Mouse (Mus musculus): ENCODE results near the gene Phldb3. TPM values are rescaled to one million over a fixed set of nuclear protein-coding genes. Genes with fewer than 3 reads are reported as not detected.

The Phldb3 gene
- polyA plus RNA-seq, 1 experiment from 2014 or later, result not detected

DNA sequence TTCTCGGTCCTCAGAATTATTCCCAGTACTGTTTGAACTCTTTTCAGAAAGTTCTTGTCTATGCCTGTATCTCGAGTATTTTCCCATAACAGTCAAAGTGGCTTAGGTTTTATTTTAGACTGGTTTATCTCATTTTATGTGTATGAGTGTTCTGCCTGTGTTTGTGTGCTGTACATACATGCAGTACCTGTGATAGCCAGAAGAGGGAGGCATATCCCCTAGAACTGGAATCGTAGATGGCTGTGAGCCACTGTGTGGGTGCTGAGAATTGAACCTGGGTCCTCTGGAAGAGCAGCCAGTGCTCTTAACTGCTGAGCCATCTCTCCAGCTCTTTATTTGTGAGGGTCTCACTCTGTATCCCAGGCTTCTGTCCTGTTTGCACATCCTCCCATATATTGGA lies 10.6 kb downstream of the Phldb3 start:
- no peak for DNase-seq (ENCODE audit: low spot score)
- H3K36me3 ChIP-seq, result no peaks in the 10 kb centered on the region

GRCm38 (mm10) chr7:24622967-24623366 lies 12.4 kb downstream of the Phldb3 start:
- H3K4me1 ChIP-seq, result 0 out of 2 replicates have a peak, but pooled peaks cover 4% of the 10 kb centered on the region
- no peak for DNase-seq (ENCODE audit: low spot score)
- peaks cover 44% of the 10 kb centered on the region for H3K27me3 ChIP-seq (ENCODE audit: insufficient read depth, poor library complexity, severe bottlenecking)
- H3K27ac ChIP-seq, result no peak overlapping the region
- peaks cover 5% of the 10 kb centered on the region; the same call in 1 of the 2 replicates for H3K9me3 ChIP-seq
- 80% methylated on average over 6 of the region's 6 CpGs for WGBS
- H3K4me3 ChIP-seq, result no peak overlapping the region
- H3K36me3 ChIP-seq, result no peaks in the 10 kb centered on the region

More for the DNA sequence above, 10.6 kb downstream of the Phldb3 start:
- Histone ChIP-seq H3K27me3 (ENCODE audit: insufficient read depth, poor library complexity, severe bottlenecking) (peaks cover 39% of the 10 kb centered on the region), H3K4me3 (no peak overlapping the region), H3K27ac (no peak overlapping the region), H3K9me3 (peaks cover 5% of the 10 kb centered on the region; the same call in 1 of the 2 replicates), H3K4me1 (no peaks in the 10 kb centered on the region)
- 79% methylated on average over 3 of the region's 3 CpGs for WGBS

GRCm38 (mm10) chr7:24628685-24629610 lies 18.4 kb downstream of the Phldb3 start:
- peak; percentile 93 for DNase-seq (ENCODE audit: low spot score)
- peak overlapping the region; percentile 54 for H3K4me3 ChIP-seq
- peaks cover 29% of the 10 kb centered on the region for H3K27me3 ChIP-seq (ENCODE audit: insufficient read depth, poor library complexity, severe bottlenecking)
- H3K9me3 ChIP-seq, result no peaks in the 10 kb centered on the region
- peak overlapping the region; percentile 56 for H3K27ac ChIP-seq
- peaks cover 7% of the 10 kb centered on the region; the same call in 1 of the 2 replicates for H3K4me1 ChIP-seq
- WGBS, result 12% methylated on average over 33 of the region's 33 CpGs
- no peaks in the 10 kb centered on the region for H3K36me3 ChIP-seq

DNA sequence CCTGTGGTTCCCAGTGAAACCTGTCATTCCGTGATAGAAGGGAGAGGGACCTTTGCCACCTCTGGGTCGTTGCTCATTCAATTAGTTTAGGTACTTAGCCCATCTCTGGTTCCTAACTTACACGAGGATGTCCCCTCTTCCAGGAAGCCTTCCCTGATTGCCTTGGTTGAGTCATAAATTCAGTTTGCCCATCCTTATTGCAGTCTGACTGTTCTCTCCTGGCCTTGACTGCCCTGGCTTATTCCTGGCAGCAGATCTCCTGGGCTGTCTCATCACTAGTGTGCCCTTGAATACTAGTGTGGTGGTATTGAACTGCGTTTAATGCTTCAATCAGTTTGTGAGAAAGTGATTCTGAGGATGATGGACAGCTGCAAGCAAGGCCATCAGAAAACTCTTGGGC lies 19.1 kb downstream of the Phldb3 start:
- H3K4me3 ChIP-seq, result no peak overlapping the region
- H3K27ac ChIP-seq, result no peak overlapping the region
- peaks cover 29% of the 10 kb centered on the region for H3K27me3 ChIP-seq (ENCODE audit: insufficient read depth, poor library complexity, severe bottlenecking)
- WGBS, result 77% methylated on average over 4 of the region's 4 CpGs
- H3K9me3 ChIP-seq, result no peaks in the 10 kb centered on the region
- no peak for DNase-seq (ENCODE audit: low spot score)
- H3K4me1 ChIP-seq, result peaks cover 7% of the 10 kb centered on the region; the same call in 1 of the 2 replicates
- no peaks in the 10 kb centered on the region for H3K36me3 ChIP-seq

DNA sequence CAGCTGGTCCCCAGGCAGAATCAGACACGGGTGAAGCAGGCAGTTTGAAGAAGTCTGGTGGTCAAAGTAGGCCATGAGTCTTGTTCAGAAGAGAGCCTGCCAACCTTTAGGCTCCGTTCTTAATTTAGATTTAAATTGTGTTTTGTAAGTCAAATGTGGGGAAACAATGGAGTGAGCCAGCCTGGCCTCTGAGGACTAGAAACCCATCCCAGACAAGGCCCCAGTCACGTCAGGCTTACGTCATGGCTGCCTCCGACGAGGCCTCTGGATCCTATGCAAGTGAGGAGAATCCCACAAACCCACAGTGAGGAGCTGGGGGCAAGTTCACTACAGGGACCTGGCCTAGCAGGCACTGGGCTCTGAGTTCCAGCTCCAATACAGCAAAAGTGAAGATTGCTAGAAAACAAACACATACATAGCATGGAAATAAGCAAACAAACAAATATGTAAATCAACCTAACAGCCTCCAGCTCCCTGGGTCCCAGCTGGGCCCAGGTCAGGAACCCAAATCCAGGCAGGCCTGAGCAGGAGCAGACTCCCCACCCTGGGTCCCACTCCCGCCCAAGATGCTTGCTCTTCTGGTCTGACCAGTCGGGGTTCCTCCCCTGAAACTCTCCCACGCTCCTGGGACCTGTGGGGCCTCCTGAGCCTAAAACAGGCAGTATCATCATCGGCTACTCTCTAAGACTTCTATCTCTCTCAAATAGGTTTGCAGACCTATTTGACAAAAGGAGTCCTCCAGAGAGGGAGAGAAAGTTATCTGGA lies 19.7 kb downstream of the Phldb3 start:
- H3K36me3 ChIP-seq, result no peaks in the 10 kb centered on the region
- no peak overlapping the region for H3K4me3 ChIP-seq
- 71% methylated on average over 10 of the region's 10 CpGs for WGBS
- no peaks in the 10 kb centered on the region for H3K9me3 ChIP-seq
- DNase-seq (ENCODE audit: low spot score), result no peak
- H3K27ac ChIP-seq, result no peak overlapping the region
- peaks cover 7% of the 10 kb centered on the region; the same call in 1 of the 2 replicates for H3K4me1 ChIP-seq
- H3K27me3 ChIP-seq (ENCODE audit: insufficient read depth, poor library complexity, severe bottlenecking), result peaks cover 34% of the 10 kb centered on the region

DNA sequence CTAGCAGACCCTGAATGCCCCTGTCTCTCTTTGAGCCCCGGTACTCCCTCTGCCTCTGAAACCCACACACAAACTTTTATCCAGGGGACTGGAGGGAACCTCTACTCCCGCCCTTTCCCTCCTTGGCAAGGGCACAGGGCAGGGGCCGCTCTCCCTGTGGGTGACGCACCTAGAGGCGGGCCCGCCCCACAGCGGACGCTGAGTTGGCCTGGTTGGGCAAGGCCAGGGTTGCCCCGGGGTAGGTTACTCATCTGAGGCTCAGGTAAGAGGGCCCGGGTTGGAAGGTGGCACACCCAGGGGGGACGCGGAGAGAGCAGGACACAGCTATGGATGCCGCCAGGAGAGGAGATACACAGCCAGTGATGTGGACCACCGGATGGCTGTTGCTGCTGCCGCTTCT lies 25.7 kb downstream of the Phldb3 start, which contains the start of gene Lypd3:
Lypd3 (plus strand) TSS at position 287 of the 400 bp plus-strand sequence.
- H3K36me3 ChIP-seq, result no peaks in the 10 kb centered on the region
- H3K4me1 ChIP-seq, result peaks cover 14% of the 10 kb centered on the region
- WGBS, result 17% methylated on average over 15 of the region's 15 CpGs
- H3K4me3 ChIP-seq, result peak within 1 kb of the TSS; percentile 13
- peaks cover 71% of the 10 kb centered on the region for H3K27me3 ChIP-seq (ENCODE audit: insufficient read depth, poor library complexity, severe bottlenecking)
- no peaks in the 10 kb centered on the region for H3K9me3 ChIP-seq
- no peak within 1 kb of the TSS for H3K27ac ChIP-seq
- DNase-seq (ENCODE audit: low spot score), result no peak

DNA sequence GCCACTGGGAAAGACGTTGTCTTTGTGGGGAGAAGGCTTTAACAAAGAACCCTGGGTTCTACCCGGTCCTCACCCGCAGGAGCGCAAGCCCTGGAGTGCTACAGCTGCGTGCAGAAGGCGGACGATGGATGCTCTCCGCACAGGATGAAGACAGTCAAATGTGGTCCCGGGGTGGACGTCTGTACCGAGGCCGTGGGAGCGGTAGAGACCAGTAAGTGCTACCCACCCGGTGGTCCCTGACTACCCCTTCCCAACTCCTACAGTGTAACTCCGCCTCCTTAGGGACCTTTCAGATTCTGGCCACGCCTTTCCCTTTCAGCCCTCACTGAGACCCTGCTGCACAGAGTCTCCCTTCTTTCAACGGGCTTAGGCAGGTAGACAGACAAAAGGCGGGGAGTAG lies 26.5 kb downstream of the Phldb3 start:
- Histone ChIP-seq H3K27me3 (ENCODE audit: insufficient read depth, poor library complexity, severe bottlenecking) (peaks cover 77% of the 10 kb centered on the region), H3K4me1 (peaks cover 14% of the 10 kb centered on the region), H3K27ac (no peak overlapping the region), H3K9me3 (no peaks in the 10 kb centered on the region), H3K4me3 (peak overlapping the region; percentile 13), H3K36me3 (no peaks in the 10 kb centered on the region)
- no peak for DNase-seq (ENCODE audit: low spot score)
- WGBS, result 2% methylated on average over 18 of the region's 18 CpGs

- Histone ChIP-seq H3K27ac (no peak overlapping the region), H3K4me1 (peaks cover 14% of the 10 kb centered on the region), H3K27me3 (ENCODE audit: insufficient read depth, poor library complexity, severe bottlenecking) (peaks cover 77% of the 10 kb centered on the region), H3K4me3 (peak overlapping the region; percentile 55), H3K9me3 (no peaks in the 10 kb centered on the region), H3K36me3 (no peaks in the 10 kb centered on the region)
- 4% methylated on average over 35 of the region's 35 CpGs for WGBS
- no peak for DNase-seq (ENCODE audit: low spot score)
These were observed 27.7 kb downstream of the Phldb3 start for GRCm38 (mm10) chr7:24638026-24638856.

- Histone ChIP-seq H3K36me3 (no peaks in the 10 kb centered on the region), H3K4me3 (no peak overlapping the region), H3K9me3 (no peaks in the 10 kb centered on the region), H3K4me1 (peaks cover 14% of the 10 kb centered on the region), H3K27ac (no peak overlapping the region), H3K27me3 (ENCODE audit: insufficient read depth, poor library complexity, severe bottlenecking) (peaks cover 65% of the 10 kb centered on the region)
- no peak for DNase-seq (ENCODE audit: low spot score)
- WGBS, result 67% methylated on average over 13 of the region's 13 CpGs
These were observed 29.9 kb downstream of the Phldb3 start for GRCm38 (mm10) chr7:24640450-24640849.

DNA sequence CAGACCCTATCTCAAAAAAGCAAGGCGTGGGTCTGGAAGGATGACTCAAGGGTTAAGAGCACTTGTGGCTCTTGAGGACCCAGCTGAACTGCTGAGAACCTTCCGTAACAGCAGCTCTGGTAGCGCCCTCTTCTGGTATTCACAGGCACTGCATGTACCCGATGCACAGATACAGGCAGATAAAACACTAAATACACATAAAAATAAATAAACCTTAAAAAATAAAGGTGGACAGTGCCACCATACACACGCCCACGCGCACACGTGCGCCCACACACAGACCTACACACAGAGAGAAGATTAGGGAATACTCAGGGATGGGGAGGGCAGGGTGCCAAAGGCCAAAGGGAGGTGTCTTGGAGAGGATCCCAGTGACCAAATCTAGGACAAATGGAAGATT lies 31.9 kb downstream of the Phldb3 start:
- WGBS, result 9% methylated on average over 9 of the region's 9 CpGs
- Histone ChIP-seq H3K4me1 (peaks cover 6% of the 10 kb centered on the region), H3K27ac (no peak overlapping the region), H3K4me3 (no peak overlapping the region), H3K36me3 (no peaks in the 10 kb centered on the region), H3K9me3 (no peaks in the 10 kb centered on the region), H3K27me3 (ENCODE audit: insufficient read depth, poor library complexity, severe bottlenecking) (peaks cover 51% of the 10 kb centered on the region)
- DNase-seq (ENCODE audit: low spot score), result no peak

- H3K4me1 ChIP-seq, result no peaks in the 10 kb centered on the region
- peaks cover 31% of the 10 kb centered on the region for H3K27me3 ChIP-seq (ENCODE audit: insufficient read depth, poor library complexity, severe bottlenecking)
- DNase-seq (ENCODE audit: low spot score), result no peak
- H3K36me3 ChIP-seq, result no peaks in the 10 kb centered on the region
- 80% methylated on average over 6 of the region's 6 CpGs for WGBS
- no peak overlapping the region for H3K4me3 ChIP-seq
- no peak overlapping the region for H3K27ac ChIP-seq
- H3K9me3 ChIP-seq, result no peaks in the 10 kb centered on the region
These were observed 33.9 kb downstream of the Phldb3 start for GRCm38 (mm10) chr7:24644492-24644891.

DNA sequence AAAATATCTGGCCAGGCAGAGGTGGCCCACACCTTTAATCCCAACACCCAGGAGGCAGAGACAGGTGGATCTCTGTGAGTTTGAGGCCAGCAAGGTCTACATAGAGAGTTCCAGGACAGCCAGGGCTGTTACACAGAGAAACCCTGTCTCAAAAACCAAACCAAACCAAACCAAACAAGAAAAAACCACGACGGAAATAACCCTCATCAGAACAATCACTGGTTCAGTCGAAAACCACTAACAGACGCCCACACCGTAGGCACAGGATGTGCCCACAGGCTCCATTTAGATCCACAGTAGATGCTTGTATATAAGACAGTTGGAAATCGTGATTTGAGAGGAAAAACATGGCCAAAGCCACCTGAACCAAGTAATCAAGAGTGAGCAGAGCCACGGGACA lies 34.4 kb downstream of the Phldb3 start:
- H3K36me3 ChIP-seq, result no peaks in the 10 kb centered on the region
- H3K4me1 ChIP-seq, result no peaks in the 10 kb centered on the region
- H3K9me3 ChIP-seq, result no peaks in the 10 kb centered on the region
- 66% methylated on average over 7 of the region's 7 CpGs for WGBS
- no peak overlapping the region for H3K4me3 ChIP-seq
- no peak overlapping the region for H3K27ac ChIP-seq
- peaks cover 26% of the 10 kb centered on the region for H3K27me3 ChIP-seq (ENCODE audit: insufficient read depth, poor library complexity, severe bottlenecking)
- no peak for DNase-seq (ENCODE audit: low spot score)
